In genomic region chr12:50549860-50550555, GRCm38 (mm10) we compare ENCODE assay signal across 9 mouse cellular contexts.
DNase-seq lines count a peak whose midpoint lies in the region; ATAC-seq and TF ChIP-seq lines count a peak whose summit lies in the region.
"Had no signal": no experiment of that assay in that cellular context is flagged by ENCODE, and none has a peak within 500 bp of the region (broad histone marks: within the 10 kb centered on the region; RNA-seq: fewer than 3 reads in every experiment).

No protein-coding gene starts in this region.

- 0 out of 2 replicates have a peak overlapping the region, but pooled peaks have one; percentile 5 for H3K4me2 ChIP-seq in heart, postnatal 0 days (ENCODE audit: low read depth, low read length)
- H3K4me2 ChIP-seq: limb, embryonic 15.5 days had no signal

- no peaks in the 10 kb centered on the region for H3K9me3 ChIP-seq in heart, postnatal 0 days (replicated peaks; ENCODE audit: control insufficient read depth, low read length)
- H3K9me3 ChIP-seq: limb, embryonic 15.5 days had no signal

- no peak for TF ChIP-seq POLR2A in testis, adult 2 months (IDR thresholded peaks at IDR 0.05; ENCODE audit: control insufficient read depth, low read depth, low read length)

- H3K4me1 ChIP-seq in testis, adult 2 months (ENCODE audit: control insufficient read depth, insufficient read depth, low read length): no peaks in the 10 kb centered on the region
- H3K4me1 ChIP-seq in heart, postnatal 0 days (ENCODE audit: control insufficient read depth, insufficient read depth): peaks cover 22% of the 10 kb centered on the region

- WGBS in heart, postnatal 0 days: 40% methylated on average over 8 of the region's 8 CpGs

- TF ChIP-seq CTCF in testis, adult 2 months (IDR thresholded peaks at IDR 0.05; ENCODE audit: control insufficient read depth, insufficient read depth, insufficient replicate concordance, low read depth, low read length): no peak
- no peak for TF ChIP-seq CTCF in heart, postnatal 0 days (IDR thresholded peaks at IDR 0.05; ENCODE audit: low read depth)

- no peak overlapping the region for H3K4me3 ChIP-seq in testis, adult 2 months (ENCODE audit: control insufficient read depth, low read depth, low read length)
- H3K4me3 ChIP-seq in heart, postnatal 0 days (ENCODE audit: low read depth, low read length): no peak overlapping the region
- H3K4me3 ChIP-seq: limb, embryonic 15.5 days had no signal

- no peaks in the 10 kb centered on the region for H3K27me3 ChIP-seq in testis, adult 2 months (ENCODE audit: control insufficient read depth, insufficient read depth, low read length)
- H3K27me3 ChIP-seq in heart, postnatal 0 days (ENCODE audit: control insufficient read depth, insufficient read depth, low read length): no peaks in the 10 kb centered on the region
- H3K27me3 ChIP-seq: limb, embryonic 15.5 days had no signal

- no peak for TF ChIP-seq EP300 in heart, postnatal 0 days (IDR thresholded peaks at IDR 0.05; ENCODE audit: low read depth)

- H3K36me3 ChIP-seq in testis, adult 2 months (ENCODE audit: control insufficient read depth, insufficient read depth, low read length): no peaks in the 10 kb centered on the region
- no peaks in the 10 kb centered on the region for H3K36me3 ChIP-seq in heart, postnatal 0 days (replicated peaks; ENCODE audit: control insufficient read depth, insufficient read depth, low read length)
- H3K36me3 ChIP-seq: limb, embryonic 15.5 days had no signal

- no peak for DNase-seq in testis, postnatal 14 days (ENCODE audit: low spot score)
- DNase-seq in cerebellum, adult 9-10 months: peak; percentile 16
- no peak for DNase-seq in heart, postnatal 0 days (ENCODE audit: low spot score)
- DNase-seq in left cerebral cortex, postnatal 4 days: peak; percentile 78
- no peak for DNase-seq in thymus, postnatal 14 days
- no peak for DNase-seq in urinary bladder, adult 2 months (ENCODE audit: low spot score)
- no peak for DNase-seq in embryo, embryonic 9.5 days (ENCODE audit: extremely low spot score)

- 0 out of 2 replicates have a peak overlapping the region, but pooled peaks have one; percentile 6 for H3K27ac ChIP-seq in testis, adult 2 months (ENCODE audit: control insufficient read depth, insufficient read depth, low read depth, low read length)
- peak overlapping the region; percentile 61 for H3K27ac ChIP-seq in heart, postnatal 0 days (ENCODE audit: low read depth)
- H3K27ac ChIP-seq: limb, embryonic 15.5 days had no signal

- intact Hi-C loops in left cerebral cortex, postnatal 4 days (cut with DNase I): no loop called here

- peak; percentile 33; the same call in 1 of the 2 replicates for ATAC-seq in heart, postnatal 0 days (ENCODE audit: insufficient read depth, low read depth)

- no peak overlapping the region for H3K9ac ChIP-seq in heart, postnatal 0 days (replicated peaks; ENCODE audit: low read depth, low read length)
- H3K9ac ChIP-seq: limb, embryonic 15.5 days had no signal

Comparison
In these comparisons a context has a peak if more than half of its experiments do, and no peak if none do; other contexts are left out.
1. DNase-seq: peak in cerebellum, adult 9-10 months (single experiment) and left cerebral cortex, postnatal 4 days (single experiment); none in testis, postnatal 14 days (single experiment), heart, postnatal 0 days (single experiment), thymus, postnatal 14 days (single experiment), urinary bladder, adult 2 months (single experiment) and embryo, embryonic 9.5 days (single experiment).